Mouse (Mus musculus): ENCODE data around the gene Tmem129. TPM values are rescaled to one million over a fixed set of nuclear protein-coding genes. Genes with fewer than 3 reads are reported as not detected.

The Tmem129 gene
- total RNA-seq, 4 experiments from 2014 or later = 28.6 to 37.7 (median 33.2) TPM

DNA sequence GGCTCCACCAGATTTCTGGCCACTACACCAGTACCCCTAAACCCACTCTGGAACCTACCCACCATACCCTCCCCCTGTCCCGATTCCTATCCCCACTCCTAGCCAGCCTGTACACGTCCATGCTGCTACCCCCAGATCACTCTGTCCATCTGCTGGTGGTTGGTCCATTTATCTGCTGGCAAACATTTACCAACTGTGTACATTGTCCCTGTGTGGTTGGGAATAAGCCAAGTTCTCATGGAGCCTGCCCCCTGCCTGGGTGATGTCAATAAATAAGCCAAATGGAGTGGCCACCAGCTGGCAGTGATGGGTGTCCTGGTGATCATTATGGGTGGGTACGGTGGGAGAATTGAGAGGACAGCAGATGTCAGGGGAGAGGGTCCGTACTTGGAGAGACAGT lies 28.9 kb upstream of the Tmem129 start:
- no peak for DNase-seq

DNA sequence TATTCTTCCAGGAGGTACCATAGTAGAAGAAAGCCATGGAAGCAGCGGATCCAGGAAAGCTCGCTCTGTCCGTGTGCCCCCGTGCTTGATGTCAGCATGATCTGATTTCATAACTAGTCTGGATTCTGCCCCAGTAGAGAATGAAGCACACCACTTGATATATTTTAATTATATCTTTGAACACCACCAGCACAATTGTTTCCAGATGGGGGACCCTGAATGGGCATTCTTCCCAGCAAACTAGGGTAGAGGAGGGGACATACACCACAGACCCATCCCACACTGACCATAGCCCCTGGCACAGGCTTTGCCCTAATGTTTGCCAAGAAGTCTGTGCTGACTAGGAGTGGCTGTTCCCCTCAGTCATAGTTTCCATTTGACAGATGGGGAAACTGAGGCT lies 26.7 kb upstream of the Tmem129 start:
- no peak for DNase-seq

DNA sequence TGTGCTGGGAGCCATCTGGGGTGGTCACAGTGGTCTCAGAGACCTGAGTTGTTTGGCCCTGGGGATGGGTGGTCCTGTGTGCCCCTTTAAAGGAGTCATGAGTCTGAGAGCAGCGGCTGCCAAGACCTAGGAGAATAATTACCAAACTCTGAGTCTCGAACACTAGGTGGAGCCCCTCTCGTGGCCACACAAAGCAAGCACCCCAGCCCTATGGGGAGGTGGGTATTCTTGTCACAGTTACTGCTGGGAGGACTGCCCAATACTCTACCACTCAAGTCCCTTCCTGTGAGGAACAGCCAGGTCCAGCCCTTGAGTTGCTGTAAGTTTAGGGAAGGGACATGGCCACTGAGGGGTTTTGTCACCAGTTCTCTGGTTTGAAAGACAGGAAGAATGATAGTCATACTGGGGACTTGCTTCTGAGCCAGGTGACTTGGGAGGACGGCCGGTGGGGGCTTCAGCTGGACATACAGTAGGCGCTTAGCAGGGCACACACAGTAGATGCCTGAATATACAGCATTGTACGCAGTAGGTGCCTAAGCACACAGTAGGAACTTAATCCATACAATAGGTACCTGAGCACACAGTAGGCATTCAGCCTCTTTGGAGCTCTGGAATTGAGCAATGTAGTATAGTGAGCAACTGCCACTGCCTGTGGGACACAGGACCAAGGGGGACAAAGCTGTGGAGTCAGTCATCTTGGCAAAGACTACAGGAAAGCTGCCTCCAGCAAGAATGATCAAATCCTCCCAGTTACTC lies 25.9 kb upstream of the Tmem129 start:
- no peak for DNase-seq

DNA sequence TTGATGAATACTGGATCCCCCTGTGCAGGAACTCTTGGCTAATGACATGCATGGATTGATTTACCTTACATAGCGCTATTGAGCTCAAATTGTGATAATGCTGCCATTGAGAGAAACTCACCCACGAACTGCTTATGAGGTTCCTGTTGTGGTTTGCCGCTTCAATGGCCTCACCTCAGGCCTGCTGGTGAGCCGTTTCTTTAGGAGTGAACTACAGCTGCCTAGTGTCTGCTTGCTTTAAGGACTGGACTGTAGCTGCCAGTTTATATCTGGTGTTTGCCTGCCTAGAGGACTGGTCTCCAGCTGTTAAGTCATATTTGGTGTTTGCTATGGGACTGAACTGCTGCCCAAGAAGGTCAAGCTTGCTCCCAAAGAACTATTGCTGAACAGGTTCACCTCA lies 24.7 kb upstream of the Tmem129 start:
- no peak for DNase-seq

DNA sequence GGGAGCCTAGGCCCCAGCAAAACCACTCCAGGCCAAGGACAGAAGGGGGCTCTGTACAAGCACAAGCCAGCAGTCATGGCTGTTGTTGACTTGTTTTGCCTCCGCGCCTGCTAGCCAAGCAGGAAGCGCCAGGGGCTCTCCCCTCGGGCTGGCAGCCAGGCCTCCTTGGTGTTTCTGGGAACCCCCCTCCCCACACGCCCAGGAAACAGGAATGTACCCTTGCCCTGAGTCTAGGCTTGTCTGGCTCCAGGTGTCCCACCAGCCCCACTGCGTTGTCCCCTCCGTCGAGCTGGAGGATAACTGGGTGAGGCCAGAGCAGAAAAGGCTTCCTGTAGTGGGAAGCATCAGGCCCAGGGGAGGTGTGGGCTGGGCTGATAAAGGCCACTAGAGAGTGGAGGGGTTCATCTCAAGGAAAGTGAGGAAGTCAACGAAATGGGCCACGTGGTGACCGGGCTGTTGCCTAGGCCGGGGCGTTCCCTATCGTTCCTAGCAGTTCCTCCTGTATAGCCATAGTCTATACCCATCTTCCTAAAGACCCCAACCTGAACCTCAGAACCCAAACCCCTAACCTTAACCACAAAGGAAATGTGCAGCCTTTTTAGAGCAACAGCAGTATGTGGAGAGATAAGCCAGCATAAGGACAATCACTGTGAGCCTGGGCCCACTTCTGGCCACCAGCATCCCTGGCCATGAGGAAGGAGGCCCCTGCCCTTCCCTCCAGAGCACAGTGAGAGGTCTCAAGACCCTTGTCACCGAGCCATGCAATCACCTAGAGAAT lies 23.6 kb upstream of the Tmem129 start:
- no peak for DNase-seq

DNA sequence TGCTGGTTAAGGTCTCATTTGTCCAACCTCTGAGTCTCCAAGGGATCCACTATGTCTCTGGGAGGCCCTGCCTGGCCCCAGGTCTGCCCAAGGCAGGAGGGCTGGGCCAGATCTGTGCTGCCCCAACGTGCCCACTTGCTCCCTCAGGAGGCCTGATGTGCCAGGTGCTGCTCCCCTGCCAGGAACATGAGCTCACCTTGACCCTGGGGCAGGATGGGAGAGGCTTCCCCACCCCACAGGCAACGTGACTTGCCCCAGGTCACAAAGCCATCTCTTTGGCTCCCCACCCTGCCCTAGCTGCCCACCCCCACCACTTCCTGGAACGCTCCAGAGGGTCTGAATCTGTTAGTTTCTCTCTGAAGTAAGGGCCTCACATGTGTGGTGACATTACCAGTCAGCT lies 22.8 kb upstream of the Tmem129 start:
- no peak for DNase-seq

DNA sequence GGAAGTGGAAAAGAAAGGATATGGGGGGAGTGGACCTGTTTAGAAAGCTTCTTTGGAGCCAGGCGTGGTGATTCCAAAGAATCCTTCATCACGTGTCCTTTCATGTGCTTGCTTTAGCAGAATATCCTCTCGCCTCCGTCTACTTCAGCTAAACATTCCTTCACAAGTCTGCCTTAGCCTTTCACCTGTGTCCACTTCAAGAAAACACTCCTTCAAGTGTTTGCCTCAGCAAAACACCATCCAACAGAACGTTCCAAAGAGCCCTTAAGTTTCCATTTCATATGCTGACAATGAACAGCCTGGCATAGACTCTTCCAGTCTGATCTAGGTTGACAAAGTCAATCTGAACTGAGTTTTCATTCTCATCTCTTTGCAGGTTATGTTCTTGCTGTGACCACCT lies 20.0 kb upstream of the Tmem129 start:
- no peak for DNase-seq

DNA sequence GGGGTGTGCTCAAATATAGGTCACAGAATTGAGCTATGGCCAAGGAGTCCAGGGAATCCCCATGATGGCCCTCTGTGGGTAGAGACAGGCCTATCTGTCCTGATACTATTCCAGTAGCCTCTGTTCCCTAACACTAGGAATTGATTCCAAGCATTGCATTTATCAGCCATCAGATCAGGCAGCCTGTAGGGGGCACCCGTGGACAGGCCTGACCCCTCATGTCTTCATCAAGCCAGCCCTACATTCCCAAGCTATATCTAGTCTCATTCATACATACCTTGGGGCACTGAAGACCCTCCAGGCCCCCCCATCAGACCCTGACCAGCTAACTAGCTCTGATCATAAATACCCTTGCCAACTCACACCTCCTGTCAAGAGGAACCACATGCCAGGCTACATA lies 17.7 kb upstream of the Tmem129 start:
- no peak for DNase-seq

DNA sequence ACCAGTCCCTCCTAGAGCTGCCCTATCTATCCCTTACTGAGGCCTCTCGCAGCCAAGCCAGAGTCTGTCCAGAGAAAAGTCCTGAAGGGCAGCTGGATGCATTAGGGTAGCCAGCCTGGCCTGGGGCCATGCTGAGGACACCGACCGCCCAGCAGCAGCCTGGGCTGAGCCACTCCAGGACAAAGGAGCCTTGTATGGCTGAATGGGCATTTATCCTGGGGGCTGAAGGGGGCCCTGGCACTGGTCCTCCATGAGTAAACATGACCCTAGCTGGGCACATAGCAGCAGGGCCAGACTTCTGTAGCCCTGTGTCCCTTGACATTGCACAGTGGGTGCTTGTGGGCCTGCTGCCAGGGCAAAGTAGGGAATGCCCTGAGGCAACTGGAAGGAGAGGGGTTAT lies 16.2 kb upstream of the Tmem129 start:
- no peak for DNase-seq

DNA sequence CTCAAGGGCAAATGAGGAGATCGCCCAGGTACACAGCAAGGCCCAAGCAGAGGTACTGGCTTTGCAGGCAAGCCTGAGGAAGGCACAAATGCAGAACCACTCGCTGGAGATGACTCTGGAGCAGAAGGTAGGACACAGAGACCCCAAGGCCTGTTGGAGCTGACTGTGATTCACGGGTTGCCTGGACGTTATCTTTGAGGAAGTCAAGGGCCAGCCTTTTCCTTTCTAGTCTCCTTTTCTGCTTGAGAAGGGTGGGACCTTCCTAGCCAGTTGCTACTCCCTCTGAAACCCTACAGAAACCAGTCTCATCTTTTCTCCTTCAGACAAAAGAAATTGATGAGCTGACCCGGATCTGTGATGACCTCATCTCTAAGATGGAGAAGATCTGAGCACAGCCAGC lies 13.4 kb upstream of the Tmem129 start:
- DNase-seq = no peak

DNA sequence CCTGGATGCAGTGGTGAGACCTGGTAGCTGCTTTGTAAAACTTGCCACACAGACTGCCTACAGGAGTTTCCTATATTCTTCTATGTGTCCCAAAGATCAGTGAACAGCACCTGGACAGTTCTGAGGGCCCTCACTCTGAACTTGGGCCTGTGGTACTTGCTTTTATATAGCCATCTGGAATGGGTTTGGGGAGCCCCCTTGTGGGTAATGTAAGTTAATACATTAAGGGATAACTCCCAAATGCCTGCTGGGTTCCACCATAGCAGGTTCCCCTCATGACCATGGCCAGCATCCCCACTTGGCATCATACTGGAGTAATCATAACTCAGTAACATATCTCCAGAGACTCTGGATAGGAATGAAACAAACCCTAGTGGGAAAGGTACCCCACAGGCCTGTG lies 10.0 kb upstream of the Tmem129 start:
- DNase-seq = no peak

DNA sequence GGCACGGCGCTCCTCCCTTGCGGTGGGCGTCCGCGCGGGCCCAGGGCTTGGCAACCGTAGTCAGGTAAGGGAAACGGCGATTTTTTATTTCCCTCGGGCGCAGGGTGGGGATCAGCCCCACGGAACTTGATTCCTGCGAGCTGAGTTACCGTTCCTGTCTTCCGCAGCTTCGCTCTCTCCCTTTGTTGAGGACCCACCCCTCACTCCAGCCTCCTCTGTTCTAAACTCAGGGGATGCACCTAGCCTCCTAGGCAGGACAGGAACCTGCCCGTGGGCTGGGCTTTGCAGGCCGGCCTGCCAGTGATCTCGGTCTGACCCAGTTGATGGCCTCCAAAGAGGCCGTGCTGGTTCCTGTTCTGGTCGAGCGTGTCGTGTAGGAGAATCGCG lies 441 bp upstream of the Tmem129 start:
- no peak for DNase-seq

DNA sequence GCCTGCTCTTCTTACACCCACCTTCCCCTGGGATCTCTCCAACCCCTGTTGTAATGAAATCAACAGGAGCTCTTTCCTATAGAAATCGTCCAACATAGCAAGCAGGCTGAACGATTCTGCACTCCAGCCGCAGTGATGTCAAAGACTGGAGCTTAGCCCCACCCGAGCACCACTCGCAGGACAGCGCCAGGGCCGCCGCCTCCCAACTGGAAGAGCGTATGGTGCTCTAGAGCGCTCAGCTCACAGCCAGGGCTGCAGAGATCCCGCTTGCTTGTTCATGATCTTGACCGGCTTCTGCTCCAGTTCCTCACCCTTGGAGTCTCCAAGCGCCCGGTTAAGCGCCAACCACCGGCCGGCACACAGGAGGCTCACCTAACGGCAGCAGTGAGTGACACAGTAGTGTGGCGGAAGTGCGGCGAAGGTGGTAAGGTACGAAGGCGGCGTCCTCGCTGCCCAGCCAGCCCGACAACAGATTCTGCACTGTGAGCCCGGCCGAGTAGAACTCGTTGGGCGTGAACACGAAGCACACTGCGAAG lies 897 bp downstream of the Tmem129 start:
- no peak for DNase-seq

DNA sequence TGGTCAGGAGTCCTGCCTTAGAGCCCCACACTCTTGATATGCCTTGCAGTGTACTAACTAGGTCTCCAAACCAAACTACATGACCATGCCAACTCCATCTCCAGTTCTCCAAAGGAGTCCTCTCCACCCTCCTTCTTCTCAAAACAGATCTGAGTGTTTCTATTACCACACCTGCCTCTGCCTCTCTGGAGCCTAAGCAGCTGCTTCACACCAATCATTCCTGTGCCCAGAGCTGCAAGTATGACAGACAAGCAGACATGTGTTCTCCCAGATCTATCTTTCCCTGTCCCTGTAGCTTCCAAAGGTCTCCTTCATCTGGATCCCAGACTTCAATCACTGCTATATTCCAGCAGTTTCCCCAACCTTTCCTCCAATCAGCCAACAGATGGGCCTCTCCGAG lies 1.5 kb downstream of the Tmem129 start:
- no peak for DNase-seq

DNA sequence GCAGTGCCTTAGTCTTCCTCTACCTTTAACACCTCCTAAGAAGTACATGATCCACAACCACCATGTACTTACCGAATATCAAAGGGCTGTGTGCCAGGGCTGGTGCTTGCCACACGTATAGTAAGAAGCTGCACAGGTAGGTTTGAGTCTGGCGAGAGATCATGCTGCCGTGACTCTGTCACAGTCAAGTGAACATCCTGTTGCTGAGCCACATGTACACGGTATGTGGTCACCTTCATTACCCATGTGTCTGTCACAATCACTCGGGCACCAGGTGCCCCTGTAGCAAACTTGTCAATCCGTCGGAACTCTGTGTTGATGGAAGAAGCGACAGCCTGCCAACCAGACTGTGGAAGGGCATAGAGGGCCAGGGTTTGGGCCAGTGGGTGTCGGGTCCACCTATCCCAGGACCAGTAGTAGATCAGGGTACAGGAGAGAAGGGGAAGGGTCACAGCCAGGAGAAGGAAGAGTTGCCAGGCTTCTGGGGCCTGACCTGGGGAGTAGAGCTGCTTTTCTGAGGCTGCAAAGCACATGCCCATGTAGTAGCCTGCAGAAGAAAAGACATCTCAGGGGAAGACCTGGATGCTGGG lies 2.9 kb downstream of the Tmem129 start:
- no peak for DNase-seq

DNA sequence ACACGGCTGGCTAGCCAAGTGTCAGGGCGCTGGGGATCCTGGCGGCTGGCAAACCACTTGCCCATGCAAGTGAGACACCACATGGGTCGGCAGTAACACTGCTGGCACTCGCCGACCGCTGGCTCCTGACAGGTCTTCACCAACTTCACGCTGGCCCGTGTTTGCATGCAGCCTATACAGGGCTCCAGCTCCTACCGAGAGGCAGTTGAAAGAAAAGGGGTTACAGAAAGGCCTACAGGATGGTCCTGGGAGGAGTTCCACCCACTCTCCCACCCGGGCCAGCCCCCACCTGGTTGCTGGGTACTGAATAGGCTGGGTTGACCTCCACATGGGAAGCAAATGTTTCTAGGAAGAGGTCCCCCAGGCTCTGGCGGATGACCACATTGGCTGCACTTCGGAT lies 3.8 kb downstream of the Tmem129 start:
- DNase-seq = no peak

DNA sequence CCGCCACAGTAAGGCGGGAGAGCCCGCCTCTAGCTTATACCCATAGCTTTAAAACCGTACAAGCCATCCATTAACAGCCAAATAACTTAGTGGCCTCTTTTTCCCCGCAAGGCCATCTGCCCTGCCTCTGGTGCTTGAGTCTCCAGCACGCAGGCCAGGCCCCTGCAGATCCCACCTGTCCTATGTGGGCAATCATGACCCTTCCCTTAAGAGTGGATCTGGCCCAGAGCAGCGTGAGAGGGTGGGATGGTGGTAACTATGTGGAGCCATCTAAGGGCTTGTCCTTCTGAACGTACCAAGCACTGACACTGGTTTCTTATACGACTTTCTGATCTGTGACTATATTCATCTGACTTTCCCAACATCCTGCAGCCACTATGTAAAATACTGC lies 5.4 kb downstream of the Tmem129 start:
- DNase-seq = no peak

DNA sequence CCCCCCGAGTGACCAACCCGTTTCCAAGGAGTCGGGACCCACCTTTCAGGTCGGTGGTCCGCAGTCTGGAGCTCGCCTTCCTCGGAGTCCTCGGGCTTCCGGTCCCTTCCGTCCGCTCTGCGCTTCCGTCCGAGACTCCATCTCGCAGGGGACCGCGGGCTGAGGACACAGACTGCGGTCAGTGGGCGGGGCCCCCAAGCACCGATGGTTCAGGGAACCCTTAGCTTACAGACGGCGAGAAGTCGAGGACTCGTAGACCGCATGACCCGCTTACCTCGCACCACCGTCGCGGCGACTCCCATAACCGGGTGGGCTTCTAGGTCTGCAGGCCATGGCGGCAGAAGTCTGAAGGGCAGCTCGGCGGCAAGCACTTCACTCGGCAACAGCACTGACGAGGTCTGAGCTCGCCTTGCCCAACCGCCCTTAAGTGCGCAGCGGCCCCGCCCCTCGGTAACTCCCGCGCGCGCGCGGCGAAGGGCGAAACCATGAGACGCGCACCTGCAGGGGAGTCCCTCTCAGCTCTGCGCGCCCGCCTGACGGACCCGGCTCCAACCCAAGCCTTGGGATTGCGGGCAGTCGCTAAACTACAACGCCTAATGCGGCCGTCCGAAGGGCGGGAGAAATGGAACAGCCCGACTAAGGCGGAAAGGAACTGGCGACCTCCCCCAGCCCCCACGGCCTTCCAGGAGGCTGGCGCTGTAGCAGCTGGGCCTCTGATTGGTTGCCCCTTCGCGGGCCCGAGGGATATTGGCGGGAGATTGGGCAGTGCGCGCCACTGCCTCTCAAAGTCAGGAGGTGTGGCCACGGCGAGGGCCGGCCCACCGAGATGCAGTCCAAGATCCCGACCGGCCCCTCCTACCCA lies 6.1 kb downstream of the Tmem129 start, which contains the start of gene Slbp:
TSS of gene Slbp (minus strand) at position 654 of the 862 bp plus-strand sequence.
- peak; percentile 95 for DNase-seq

DNA sequence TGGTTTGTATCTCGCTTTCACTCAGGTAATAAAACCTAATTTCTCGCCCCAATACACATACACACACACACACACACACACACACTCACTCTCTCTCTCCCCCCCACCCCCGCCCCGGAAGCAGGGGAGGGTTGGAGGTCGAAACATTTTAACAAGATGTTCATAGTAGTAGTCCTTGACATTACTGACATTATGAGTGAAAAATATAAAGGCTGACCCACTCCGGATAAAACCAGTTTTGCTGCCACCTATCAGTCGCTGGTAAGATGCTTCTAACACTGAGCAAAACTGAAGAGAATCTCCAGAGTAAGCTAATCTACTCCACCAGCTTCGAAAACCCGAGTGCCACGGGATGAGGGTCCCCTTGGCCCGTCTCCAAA lies 6.7 kb downstream of the Tmem129 start:
- no peak for DNase-seq

DNA sequence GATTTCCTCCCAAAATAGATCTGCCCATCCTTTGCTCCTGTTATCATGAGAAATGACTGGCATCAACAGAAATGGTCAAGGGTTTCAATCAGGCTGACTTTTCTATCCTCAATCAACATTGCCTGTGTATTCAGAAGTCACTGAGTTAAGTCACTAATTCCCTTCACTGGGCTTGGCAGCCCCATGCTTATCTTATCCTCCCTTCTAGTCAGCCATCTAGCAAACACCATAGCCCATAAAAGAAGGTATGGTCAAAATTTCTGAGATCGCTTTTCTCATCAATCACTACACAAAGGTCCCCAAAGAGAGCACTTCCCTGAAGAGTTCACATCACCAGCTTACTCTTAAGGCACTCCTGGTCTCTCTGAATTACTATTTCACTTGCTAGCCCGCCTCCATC lies 7.2 kb downstream of the Tmem129 start:
- no peak for DNase-seq

DNA sequence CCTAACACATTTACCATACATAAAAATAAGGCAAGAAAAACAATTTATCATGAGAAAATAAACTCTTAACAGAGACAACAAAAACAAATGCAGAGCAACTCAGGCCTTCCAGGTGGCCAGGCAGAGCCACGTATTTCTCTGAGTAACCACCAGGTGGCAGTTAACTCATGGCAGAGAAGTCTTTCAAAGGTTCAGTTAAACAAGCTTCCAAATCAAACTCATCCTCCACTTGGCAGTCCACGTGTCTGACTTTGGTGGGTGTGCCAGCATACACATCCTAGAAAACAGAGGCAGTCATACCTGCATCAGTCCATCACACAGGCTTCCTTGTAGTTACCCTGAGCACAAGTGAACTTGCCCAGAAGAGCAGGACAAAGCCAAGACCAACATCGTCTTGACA lies 17.6 kb downstream of the Tmem129 start:
- no peak for DNase-seq

DNA sequence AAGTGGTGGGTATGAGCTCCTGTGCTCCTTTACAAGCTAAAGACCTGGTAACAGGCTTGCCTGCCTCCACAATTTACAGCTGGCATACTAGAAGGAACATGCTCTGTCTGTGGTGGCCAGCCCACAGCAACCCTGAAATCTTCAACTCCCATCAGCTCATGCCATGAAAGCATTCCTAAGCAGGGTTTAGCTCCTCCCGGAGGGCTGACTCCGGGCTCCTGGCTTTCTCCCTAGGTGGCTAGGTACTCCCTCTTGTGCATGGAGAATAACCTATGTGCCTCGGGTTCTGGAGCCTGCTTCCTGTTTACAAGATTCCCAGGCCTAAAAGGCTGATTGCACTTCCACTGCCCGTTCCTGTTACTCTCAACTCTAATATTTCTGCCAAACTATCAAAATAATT lies 19.4 kb downstream of the Tmem129 start:
- no peak for DNase-seq
